Mouse (Mus musculus) adrenal gland, postnatal 36 days (tissue): ENCODE results near the gene Slc15a3. TPM values are rescaled to one million over a fixed set of nuclear protein-coding genes. Genes with fewer than 3 reads are reported as not detected.
A peak's percentile ranks its signal among the peaks of the same experiment; 100 is the strongest.

Experiments used
- DNase-seq, 2 experiments: peaks; one replicate each; pipeline ENCODE4 v3.0.0; 2021; ENCODE audit warnings: mixed read lengths in 1 of 2
- long read RNA-seq, 2 experiments: library from polyadenylated mRNA; stranded (forward); transcript quantifications; one replicate each; pipeline ENCODE4 v2.0.0; 2021; ENCODE audit warnings: borderline sequencing depth in 2 of 2
- total RNA-seq, 2 experiments: library from RNA; stranded (reverse); gene quantifications; 2 replicates each; pipeline ENCODE4 v1.2.3; 2021

Gene Slc15a3
- total RNA-seq, result 1 to 10 TPM; 3.2 to 4.0 TPM
- long read RNA-seq, experiment 1, result 0 reads
- long read RNA-seq, experiment 2, result 0 reads

- no peak for DNase-seq
Measured at GRCm38 (mm10) chr19:10839010-10839892, at the start of gene Slc15a3. Gene Slc15a3 (plus strand): TSS chr19:10839727.

DNA sequence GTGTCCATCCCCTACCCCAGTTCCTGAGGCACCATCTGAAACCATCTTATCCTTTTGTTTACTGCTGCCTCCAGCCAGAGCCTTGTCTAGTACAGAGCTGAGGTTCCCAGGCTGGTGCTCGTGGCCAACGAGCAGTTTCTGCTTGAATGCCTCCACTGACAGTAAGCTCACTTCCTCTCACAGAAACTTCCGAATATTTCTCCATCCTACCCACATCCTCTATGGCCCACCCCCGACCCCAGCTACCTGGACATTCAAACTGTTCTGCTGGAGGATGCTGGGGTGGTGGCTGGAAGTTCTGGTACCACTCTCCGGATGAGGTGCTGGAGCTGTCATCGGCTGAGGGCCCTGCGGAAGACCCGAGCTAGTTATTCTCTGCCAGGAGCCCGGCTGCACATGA lies 49.2 kb upstream of the Slc15a3 start:
- DNase-seq, result no peak

- peak in 1 of 2 experiments; percentile 34 for DNase-seq
Measured at GRCm38 (mm10) chr19:10793044-10793443, 46.5 kb upstream of the Slc15a3 start.

DNA sequence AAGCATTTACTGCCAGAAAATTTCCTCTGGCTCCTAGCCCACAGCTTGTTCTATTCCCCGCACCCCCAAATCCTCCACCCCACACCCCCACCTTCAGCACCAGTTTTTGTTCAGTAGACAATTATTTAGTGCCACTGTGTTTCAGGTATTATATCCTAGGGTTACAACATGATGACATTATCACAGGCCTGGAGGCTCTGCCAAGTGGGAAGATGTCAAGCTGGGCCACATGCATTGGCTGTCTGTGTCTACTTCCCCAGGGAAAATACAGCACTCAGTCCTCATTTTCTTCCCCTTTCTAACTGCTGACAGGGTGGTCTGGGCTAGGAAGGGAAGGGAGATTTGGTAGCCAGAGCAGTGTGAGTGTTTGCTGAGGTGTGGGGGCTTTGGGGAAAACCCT lies 44.6 kb upstream of the Slc15a3 start:
- DNase-seq, result no peak

GRCm38 (mm10) chr19:10798576-10798975 lies 41.0 kb upstream of the Slc15a3 start:
- no peak for DNase-seq

DNA sequence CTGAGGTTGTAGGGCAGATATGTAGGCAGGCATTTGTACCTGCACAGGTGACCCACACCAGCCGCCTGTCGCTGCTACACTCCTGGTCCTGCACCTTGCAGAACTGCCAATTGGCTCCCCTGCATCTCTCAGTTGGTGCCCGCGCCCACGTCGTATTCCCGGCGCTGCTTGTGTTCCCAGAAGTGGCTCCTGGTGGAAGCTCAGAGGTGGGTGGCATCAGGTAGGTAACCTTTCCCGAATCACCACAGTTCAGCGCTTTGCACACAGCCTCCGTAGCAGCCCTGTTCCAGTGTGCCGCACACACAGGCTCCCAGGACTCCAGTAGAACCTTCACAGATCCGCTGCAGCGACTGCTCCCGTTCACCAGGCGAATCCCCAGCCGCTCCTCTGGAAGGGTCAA lies 40.4 kb upstream of the Slc15a3 start:
- no peak for DNase-seq

DNA sequence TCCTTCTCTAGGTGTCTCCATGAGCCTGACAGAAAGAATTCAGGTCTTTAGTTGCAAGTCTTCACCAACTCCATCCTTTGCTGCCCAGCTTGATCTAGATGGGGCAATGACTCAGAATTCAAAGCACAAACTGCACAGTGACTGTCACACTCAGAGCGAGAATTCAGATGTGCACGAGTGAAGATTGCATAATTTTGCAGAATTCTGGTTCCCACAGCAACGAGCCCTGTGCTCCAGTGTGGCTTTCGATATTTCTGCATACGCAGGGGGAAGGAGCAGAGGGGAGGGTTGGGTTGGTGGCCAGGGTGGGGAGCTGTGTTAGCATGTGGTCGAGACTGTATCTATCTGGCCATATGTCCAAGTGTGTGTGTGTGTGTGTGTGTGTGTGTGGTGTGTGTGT lies 38.5 kb upstream of the Slc15a3 start:
- peak in 1 of 2 experiments; percentile 6 for DNase-seq

GRCm38 (mm10) chr19:10801906-10802305 lies 37.6 kb upstream of the Slc15a3 start:
- no peak for DNase-seq

GRCm38 (mm10) chr19:10803751-10804150 lies 35.8 kb upstream of the Slc15a3 start:
- DNase-seq, result no peak

GRCm38 (mm10) chr19:10804850-10805660 lies 34.5 kb upstream of the Slc15a3 start:
- DNase-seq, result peak in 1 of 2 experiments; percentile 14

GRCm38 (mm10) chr19:10805661-10806285 lies 33.8 kb upstream of the Slc15a3 start:
- DNase-seq, result no peak

DNA sequence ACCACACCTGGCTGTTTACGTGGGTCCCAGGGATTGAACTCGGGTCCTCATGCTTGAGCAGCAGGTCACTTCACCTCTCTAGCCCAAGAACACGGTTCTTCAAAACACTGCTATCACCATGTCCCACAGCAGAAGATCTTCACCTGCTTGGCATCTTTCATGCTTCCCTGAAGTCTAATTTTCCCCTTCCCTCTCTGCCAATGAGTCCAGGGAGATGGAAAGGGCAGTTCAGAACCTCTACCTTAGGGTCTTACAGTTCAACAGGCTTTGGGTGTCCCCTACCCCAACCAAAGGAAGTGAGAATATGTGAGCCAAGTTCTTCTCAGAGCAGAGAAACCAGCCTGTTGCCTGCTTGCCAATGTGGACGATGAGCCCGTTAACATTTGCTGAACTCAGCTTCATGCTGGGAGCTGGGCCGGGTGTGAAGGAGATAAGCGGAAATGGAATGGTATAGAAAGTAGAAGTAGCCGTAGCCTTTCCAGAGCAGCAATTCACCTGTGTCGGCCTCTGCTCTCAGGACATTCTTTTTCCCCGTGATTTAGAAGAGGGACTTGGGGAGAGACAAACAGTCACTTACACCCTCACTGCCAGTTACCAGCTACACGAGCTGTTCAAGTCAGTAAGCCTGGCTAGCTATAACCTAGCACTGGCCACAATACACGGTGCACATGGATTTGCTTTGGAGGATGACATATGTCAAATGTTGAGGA lies 30.8 kb upstream of the Slc15a3 start:
- no peak for DNase-seq

DNA sequence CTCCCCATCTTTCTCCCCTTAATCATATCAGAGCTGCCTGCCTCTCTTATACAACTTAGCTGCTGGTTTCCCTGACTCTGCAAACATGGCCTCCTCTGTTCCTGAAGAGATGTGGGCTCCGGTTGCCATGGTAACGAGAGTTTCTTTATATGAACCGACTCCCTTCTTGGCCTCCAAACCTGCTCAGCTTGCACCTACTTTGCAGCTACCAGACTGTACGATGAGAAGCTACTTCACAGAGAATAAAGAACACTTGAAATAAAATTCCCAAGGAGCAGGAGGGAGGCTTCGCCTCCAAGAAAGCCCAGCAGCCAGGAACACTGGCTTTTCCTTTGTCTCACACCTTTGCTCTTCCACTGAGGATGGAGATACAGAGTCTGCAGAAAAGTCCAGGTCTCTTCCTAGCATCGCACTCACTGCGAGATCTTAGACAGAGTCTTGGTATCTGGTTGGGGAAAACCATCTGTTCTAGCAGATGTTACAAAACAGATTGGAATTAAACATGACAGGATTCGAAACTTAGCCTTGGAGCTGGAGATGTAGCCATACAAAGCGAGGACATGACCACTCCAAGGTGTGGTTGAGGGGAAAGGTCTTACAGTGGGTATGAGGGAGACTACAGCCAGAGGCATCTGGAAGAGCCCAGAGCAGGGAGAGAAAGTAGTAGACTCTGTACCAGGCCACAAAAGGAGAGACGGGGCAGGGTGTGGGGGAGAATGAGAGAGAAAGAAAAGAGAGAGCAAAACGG lies 29.9 kb upstream of the Slc15a3 start:
- no peak for DNase-seq

- DNase-seq, result no peak
Measured at GRCm38 (mm10) chr19:10810176-10810492, 29.4 kb upstream of the Slc15a3 start.

GRCm38 (mm10) chr19:10811471-10811870 lies 28.1 kb upstream of the Slc15a3 start:
- DNase-seq, result no peak

DNA sequence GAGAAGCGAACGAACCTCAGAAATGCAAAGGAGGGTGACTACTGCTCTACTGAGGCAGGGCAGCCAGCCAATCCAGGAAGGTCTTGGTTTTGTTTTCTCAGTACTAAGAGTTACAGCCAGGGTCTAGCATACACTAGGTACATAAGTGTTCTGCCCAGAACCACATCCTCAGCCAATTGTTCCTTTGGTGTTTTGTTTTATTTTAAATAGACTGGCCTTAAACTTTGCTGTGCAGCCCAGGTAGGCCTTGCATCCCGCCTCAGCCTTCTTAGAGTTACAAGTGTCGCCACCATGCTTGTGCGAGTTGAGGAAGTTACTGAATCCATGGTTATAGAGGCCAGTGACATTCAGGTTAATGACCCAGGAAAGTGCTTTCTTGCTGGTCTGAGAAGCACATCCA lies 26.5 kb upstream of the Slc15a3 start:
- no peak for DNase-seq

- no peak for DNase-seq
Measured at GRCm38 (mm10) chr19:10813905-10814304, 25.6 kb upstream of the Slc15a3 start.

DNA sequence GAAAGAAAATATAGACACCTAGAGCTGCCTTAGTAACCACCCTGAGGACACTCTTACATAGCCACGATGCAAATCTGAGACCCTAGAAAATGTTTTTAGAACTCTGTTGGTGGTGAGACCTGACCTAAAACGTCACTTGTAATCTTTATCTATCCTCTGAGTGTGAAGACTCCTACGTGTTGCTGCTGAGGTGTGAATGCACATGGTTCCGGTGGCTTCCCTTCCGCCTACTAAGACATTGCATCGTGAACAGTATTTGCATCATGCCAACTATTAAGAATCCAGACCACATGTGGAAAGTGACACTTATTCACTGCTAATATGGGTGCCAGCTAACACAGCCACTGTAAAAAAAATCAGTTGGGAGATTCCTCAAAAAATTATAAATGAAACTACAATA lies 23.7 kb upstream of the Slc15a3 start:
- no peak for DNase-seq

DNA sequence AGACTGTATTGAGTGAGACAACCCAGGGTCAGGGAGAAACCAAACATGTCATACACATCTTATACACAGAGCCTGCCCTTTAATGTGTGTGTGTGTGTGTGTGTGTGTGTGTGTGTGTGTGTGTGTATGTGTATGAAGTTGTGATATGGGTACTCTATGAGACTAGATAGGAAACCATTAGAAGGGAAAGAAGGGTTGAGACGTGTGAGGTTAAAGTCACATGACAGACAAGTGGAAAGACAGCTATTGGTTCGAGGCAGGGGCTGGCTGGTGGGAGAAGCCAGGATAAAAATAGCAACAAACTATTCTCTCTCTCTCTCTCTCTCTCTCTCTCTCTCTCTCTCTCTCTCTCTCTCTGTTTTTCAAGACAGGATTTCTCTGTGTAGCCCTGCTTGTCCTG lies 23.1 kb upstream of the Slc15a3 start:
- DNase-seq, result no peak

DNA sequence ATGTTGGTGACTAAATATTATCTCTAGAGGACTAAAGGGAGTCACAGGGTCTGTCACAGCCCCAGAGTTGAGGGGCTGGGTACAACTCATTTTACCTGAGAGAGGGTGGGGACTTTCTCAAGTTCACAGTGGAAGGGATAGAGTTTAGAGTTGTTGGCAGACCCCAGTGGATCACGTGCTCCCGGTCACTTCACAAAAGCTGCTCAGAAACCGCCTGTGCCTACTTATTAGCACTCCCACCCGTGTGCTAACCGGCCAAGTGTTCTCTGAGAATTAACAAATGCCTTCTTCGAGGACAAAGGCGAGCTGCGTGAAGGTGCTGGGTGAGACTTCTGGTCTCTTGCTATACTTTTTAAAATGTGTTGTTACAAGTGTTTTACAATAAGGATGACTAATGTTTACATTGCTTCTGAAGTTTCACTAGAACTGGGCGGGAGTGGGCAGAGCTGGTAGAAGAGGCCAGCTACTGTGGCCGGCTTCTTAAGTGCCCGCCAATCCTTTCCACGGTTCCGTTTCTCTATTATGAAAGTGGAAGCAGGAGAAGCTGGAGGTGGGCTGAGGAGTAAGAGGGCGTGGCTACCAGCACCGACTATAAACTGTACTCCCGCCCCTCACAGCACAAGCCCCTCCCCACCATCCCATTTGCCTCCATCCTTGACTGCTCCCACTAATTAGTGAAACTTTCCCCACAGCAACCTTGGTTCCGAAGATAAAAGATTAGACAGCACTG lies 21.1 kb upstream of the Slc15a3 start:
- no peak for DNase-seq

DNA sequence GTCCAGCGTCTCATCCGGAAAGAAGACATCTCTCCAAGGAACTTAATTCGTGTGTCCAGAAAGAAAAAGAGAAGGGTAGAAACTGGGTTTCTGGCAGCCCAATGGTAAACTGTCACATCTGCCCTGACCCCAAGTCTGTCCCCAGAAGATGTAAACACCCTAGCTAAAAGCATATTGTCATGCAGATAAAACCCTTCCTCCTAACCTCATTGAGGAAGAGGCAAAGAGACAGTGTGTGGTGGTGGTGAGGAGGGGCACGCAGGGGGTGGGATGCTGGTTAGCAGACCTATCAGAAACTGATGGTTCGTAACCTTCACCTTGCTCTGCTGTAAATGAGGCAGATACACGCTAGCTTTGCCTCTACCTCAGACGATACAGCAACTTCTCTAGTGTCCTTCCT lies 18.2 kb upstream of the Slc15a3 start:
- no peak for DNase-seq
